Mouse (Mus musculus) skeletal muscle tissue, adult 2 months (tissue): ENCODE results near the gene Clrn2.
"Not testable (repeated sequence)": the region's sequence is repeated elsewhere in the genome, so short reads cannot be mapped to it uniquely, and the experiment has no call there.

Experiments
- DNase-seq: peaks from one replicate; pipeline ENCODE4 v3.0.0-alpha.2; 2012; ENCODE audit warnings: low read depth, low spot score

Gene Clrn2

DNA sequence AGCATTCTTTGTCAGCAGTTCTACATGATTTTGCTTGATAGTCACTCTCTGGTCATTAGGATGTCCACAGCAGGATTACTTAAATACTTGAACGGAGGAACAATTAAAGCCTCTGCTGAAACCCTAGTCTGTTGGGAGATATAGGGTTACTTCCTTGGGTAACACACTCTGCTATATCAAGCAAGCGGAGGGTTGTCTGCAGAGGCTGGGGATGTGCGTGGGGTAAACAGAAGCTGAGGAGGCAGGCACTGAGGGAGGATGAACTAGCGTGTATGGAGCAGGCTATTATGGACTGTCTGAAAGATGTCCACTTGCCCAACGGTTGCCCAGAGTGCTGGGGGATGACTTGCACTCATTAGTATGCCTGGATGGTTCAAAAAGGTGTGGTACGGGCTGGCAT, at the start of gene Clrn2:
Clrn2 (plus strand) TSS at position 301 of the 400 bp plus-strand sequence.
- DNase-seq, result no peak

DNA sequence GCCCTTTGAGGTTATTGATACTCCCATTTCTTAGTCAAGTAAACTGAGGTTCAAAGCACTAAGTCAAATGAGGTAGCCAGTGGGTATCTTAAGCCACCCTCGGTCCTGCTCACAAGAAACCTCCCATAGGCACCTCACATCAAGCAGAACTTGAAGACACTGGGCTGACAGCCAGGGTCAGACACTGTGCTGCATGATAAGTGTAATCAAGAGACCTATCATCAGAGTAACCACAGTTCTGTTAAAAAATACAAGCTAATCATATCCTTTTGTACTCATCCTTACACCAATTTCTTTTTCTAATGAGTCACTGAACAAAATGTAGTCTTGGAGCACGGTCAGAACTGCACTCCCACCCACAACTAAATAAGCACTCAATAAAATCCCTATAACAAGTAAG, 47.4 kb upstream of the Clrn2 start:
- DNase-seq, result no peak

- DNase-seq, result no peak
Observed at GRCm38 (mm10) chr5:45416478-45416877, 37.1 kb upstream of the Clrn2 start.

DNA sequence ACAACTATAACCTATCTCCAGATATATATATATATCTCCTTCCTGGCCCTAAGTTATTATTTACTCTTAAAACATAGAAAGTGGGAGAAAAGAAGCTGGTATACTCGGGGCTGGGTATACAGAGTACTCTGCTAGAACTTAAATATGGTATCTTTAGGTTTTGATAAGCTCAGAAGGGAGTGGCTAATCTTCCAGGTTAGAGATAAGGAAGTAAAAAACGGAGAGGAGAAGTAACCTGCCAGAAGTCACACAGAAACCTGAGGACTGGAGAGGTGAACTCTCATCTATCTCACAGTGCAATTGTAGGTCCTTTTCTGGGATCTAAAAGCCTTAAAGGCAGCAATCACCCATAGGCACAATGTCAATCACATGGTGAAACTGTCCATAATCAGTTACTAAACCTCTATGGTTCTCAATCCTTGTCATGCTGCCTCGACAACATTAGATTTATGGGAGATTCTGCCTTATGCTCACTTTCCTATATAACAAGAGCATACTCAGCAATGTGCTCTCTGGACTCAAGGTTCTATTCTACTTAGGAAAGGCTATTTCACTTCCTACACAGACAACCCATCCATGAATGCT, 35.6 kb upstream of the Clrn2 start:
- no peak for DNase-seq

GRCm38 (mm10) chr5:45419841-45420638, 33.5 kb upstream of the Clrn2 start:
- DNase-seq, result no peak

DNA sequence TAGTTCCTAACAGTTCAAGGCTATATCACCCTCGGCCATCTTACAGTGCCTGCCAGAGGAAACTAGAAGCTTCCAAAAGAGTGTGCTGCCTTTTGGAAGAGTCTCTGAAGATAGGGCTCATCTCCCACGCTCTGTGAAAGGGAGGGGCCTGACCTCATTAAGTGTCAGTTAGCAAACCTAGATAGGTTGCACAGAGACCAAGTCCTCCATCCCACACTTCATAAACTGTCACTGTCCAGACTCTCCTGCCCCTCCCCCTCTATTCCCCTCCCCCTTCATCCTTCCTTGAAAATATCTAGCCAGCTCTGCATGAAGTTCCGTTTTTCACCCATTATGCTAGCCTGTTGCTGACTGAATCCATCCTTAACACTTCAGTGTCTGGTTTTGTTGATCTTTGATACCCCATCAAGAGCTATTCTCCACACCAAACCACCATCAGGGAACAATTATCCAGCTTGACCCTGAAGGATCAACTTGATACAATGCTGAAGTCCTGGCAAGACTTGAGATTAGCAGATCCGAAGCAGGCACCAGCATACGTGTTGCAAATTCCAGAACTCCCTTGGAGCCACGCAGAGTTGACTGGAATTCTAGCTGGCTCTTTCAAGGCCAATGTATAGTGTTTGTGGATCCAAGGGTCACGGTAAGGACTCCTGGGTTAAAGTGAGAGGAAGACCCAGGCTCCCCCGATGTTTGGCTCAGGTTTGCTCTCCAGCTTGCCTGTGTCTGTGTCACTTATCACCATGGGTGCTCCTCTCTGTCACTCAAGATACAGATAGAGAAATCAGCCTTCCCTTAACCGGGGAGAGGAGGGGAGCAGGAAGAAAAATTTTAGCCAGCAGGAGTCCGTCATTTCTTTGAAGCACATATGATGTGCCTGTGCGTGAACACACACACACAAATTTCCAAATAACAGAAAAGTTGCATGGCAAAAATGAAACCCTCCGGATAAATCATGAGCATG, 31.4 kb upstream of the Clrn2 start:
- DNase-seq, result no peak

- DNase-seq, result no peak
Observed at GRCm38 (mm10) chr5:45424021-45424886, 29.3 kb upstream of the Clrn2 start.

DNA sequence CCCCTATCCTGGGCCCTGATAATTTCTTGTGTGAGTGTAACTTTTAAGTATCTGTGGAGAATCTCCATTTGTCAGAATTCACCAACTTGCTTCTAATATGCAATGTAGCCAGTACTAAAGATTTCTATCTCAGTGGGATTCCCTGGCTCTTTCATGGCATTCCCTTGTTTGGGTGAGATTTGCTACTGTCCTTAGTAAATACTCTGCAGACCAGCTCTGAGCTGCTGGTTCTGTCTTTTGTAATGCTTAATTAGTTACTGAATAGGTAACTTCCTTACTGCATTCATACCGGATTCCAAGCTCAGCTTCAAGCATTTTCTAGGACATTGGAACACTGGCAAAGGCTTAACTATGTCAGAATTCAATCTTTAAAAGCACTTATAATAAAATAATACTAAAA, 27.8 kb upstream of the Clrn2 start:
- not testable (repeated sequence) for DNase-seq

- DNase-seq, result no peak
Observed at GRCm38 (mm10) chr5:45426416-45427034, 27.0 kb upstream of the Clrn2 start.

DNA sequence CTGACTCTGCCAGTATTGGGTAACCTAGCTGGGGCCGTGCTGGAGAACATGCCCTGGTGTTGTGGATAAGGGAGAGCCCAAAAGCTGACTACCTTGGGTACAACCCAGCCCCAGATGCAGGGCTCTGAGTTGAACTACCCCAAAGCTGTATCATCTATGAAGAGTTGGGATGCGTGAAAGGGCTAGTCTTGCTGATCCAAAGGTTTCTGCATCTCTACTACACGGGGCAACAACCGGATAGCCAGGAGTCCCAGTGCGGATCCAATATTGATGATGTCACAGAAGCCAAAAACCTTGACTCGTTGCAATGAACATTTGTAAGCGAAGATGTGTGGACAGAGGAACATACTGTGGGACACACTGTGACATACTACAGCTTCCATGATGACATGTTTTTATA, 25.7 kb upstream of the Clrn2 start:
- DNase-seq, result no peak

- no peak for DNase-seq
Observed at GRCm38 (mm10) chr5:45435967-45436950, 17.3 kb upstream of the Clrn2 start.

DNA sequence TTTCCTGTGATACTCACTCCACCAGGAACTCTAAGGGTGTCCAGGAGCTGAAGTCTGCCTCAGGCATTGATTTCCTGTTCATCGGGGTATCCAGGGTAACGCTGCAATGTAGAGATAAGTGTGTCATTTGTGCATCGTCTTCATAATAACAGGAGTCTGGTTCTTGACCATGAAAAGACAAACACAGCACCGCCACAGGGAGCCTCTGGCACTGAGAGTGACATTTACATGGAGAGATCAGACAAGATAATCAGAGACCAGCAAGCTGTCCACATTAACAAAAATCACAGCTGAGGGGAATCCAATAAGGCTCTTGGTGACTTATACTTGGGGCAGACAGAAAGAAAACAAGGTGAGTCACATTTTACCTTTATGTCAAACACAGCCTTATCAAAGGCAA, 15.7 kb upstream of the Clrn2 start:
- DNase-seq, result no peak

GRCm38 (mm10) chr5:45438301-45438700, 15.2 kb upstream of the Clrn2 start:
- DNase-seq, result peak; percentile 66

DNA sequence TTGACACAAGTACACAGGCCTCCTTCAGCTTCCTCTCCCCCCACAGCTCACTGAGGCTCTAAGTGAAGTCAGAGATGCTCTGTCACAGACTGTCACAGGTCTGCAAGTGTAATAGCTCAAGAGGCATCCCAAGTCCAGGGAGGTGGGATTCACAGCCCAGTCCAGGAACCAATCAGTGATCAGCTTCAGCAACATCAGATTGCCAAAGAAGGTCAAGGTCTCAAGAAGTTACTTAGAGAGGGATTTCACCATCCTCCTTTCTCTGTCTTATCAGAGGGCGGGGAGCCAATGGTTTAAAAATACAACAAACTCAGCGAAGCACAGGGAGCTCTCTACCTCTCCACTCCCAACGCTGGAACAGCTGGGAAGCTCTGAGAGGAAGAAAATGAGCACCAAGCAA, 12.4 kb upstream of the Clrn2 start:
- DNase-seq, result no peak

DNA sequence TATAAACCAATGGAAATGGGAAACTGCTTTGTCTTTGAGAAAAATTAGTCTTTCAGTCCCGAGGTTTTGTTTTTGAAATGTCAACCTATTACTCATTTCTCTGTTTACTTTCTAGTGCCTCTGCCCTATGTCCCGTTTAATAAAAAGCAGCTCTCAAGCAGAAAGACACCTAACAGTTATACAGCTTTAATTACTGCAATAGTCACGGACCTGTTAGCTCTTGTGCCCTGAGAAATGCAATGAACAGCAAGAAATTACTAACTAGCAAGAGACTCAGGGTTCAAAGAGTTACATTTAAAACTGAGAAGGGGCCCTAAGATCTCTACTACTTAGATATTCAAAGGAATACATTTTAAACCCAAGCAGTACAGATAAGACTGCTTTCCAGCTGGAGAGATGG, 11.8 kb upstream of the Clrn2 start:
- no peak for DNase-seq

GRCm38 (mm10) chr5:45444130-45444832, 9.3 kb upstream of the Clrn2 start:
- DNase-seq, result no peak

GRCm38 (mm10) chr5:45448676-45449075, 4.9 kb upstream of the Clrn2 start:
- DNase-seq, result no peak

- peak; percentile 20 for DNase-seq
Observed at GRCm38 (mm10) chr5:45449206-45449605, 4.3 kb upstream of the Clrn2 start.
